Mouse (Mus musculus): ENCODE data around the gene Pgam2. TPM values are rescaled to one million over a fixed set of nuclear protein-coding genes. Genes with fewer than 3 reads are reported as not detected.
A peak's percentile ranks its signal among the peaks of the same experiment; 100 is the strongest.

Pgam2 gene
- total RNA-seq (2021): 10 to 100 TPM in 1 of 2 experiments, 1 to 10 TPM in 1; 9.2 to 12.0 TPM

DNA sequence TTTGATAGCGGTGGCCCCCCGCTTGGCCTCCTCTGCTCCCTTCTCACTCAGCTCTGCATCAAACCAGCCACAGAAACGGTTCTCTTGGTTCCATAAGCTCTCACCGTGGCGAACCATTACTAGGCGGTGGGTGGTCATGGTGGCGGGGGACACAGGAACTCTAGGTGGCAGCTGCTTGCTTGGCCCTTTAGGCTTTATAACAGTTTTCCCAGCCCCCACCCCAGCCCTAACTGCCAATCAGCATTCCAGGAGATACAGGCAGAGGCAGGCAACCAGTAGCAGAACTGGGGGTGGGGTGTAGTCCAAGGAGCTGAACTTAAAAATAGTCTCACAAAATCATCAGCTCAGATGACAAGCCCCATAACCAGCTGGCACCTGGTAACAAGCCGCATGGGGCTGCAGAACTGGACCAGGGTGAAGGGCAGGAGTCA is at the start of gene Pgam2:
Pgam2 (minus strand) TSS at position 183 of the 431 bp plus-strand sequence.
- peak in 1 of 2 experiments; percentile 62 for DNase-seq (ENCODE audit: low spot score in 2 of 2)
- intact Hi-C loops (cut with DNase I): no loop called here

DNA sequence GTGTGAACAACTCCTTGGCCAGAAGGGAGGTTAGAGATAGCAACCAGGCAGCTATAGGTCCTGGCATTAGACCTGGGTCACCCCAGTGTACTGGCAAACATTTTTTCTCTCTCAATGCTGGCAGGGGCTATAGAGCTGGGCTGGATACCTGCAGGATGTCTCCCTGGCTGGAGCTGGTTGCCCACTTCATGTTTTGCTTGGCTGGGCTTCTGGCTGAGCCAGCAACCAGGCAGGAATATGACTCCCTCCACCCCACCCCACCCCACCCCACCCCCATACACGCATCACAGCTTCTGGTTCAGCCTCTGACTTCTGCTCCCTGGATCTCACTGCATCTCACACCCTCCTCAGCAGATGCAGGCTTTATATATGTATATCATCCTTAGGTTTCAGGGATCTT is 48.8 kb upstream of the Pgam2 start:
- intact Hi-C loops (cut with DNase I): no loop called here
- no peak for DNase-seq (ENCODE audit: low spot score in 2 of 2)

DNA sequence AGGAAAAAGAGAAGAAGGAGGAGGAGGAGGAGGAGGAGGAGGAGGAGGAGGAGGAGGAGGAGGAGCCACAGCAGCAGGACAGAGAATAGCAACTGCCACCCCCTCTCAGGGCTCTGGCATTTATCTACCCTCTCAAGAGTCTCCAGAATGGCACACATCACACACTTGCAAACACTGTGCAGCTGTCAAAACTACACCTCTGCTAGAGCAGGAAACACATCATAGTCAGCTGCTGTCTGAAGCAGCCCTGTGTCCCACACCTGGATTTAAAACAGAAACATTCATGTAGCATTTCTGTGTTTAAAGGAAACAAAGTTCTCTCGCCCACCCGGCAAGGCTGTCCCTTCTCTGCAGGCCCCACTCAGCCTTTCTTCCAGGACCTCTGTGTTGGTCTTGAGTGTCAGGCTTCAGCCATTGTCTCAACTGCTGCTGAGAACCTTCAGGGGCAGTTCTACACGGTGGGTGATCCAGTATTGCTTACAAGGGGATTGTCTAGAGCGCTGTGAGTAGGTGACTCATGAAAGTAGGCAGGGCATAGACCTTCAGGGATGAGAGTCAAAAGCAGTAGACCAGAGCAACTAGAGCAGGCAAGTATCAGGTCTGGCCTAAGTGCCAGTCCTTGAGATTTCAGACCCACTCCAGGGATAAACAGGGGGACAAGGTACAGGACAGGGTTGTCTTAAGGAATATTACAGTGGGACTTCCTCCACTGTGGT is 47.6 kb upstream of the Pgam2 start:
- intact Hi-C loops (cut with DNase I): no loop called here

DNA sequence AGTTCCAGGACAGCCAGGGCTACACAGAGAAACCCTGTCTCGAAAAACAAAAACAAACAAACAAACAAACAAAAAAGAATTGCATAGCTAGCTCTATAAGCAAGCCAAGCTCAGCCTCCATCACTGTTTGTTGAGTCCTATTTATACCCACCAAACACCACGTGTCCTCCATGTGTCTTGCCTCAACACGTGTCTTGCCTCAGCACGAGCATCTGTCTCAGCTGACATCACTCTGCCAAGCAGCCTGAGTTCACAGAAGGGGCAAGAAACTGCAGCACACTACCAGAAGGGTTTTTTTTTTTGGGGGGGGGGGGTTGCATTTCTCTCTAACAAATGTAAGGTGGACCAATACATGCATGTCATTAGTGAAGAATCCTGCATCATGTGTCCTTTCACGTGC is 46.9 kb upstream of the Pgam2 start:
- DNase-seq (ENCODE audit: low spot score in 2 of 2): no peak
- intact Hi-C loops (cut with DNase I): no loop called here

More for the DNA sequence above, 47.6 kb upstream of the Pgam2 start:
- no peak for DNase-seq (ENCODE audit: low spot score in 2 of 2)

DNA sequence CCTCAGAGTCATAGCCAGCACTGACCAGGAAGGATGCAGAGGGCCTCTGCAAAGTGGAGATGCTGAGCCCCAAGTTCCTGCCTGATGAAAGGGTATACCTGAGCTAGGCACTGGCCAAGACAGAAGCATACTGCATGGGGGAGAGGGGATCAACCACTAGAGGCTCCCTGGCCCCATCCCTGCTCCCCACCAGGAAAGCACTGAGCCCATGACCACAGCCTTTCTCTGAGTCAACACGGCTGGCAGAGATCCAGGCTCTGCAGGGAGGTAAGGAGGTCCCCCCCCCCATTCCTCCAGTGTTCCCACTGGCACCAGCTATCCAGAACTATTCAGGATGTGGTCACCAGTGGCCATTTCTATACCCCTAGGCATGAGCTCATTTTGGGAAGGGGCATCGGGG is 45.8 kb upstream of the Pgam2 start:
- no peak for DNase-seq (ENCODE audit: low spot score in 2 of 2)
- intact Hi-C loops (cut with DNase I): no loop called here

DNA sequence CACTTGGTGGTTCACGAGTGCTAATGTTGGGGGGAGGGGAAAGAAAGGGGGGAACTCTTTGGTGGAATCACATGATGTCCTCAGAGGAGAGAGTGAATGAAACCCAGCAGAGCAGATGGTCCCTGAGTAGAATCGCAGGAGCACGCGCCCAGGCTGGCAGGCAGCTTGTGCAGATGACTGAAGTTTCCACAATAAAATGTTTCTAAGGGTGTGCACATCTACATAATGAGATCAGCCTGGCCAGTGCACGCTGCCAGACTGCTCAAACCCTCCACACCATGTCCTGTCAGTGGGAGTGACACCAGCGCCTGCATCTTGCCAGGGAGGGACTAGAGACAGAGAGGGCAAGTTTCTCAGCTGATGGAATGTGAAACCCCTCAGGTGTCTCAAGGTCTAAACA is 45.2 kb upstream of the Pgam2 start:
- DNase-seq (ENCODE audit: low spot score in 2 of 2): peak; percentile 52 to 74
- intact Hi-C loops (cut with DNase I): no loop called here

DNA sequence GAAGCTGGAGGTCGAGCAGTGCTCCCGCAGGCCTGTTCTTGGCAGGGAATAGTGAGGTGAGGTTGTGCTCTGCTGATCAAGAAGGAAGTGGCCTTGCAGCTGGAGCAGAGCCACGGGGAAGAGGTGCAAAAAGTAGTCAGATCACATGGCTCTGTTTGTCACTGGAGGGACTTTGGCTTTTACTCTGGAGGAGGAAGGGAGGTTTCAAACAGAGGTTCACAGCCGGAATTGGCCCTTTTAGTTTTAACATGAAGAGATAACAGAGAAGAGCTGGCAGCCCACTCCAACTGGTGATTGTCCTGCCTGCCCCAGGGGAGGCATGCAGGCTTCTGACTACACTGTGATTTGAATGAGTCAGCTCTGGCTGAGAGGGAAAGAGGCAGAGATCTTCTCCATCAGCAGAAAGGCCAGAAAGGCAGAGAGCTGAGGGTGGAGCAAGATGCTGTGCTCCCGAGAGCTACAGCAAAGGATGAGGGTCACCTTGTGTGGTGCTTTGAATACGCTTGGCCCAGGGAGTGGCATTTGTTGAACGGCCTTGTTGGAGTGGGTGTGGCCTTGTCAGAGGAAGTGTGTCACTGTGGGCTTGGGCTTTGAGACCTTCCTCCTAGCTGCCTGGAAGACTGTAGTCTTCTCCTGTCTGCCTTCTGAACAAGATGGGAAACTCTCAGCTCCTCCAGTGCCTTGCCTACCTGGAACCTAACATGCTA is 43.3 kb upstream of the Pgam2 start:
- intact Hi-C loops (cut with DNase I): no loop called here
- no peak for DNase-seq (ENCODE audit: low spot score in 2 of 2)

DNA sequence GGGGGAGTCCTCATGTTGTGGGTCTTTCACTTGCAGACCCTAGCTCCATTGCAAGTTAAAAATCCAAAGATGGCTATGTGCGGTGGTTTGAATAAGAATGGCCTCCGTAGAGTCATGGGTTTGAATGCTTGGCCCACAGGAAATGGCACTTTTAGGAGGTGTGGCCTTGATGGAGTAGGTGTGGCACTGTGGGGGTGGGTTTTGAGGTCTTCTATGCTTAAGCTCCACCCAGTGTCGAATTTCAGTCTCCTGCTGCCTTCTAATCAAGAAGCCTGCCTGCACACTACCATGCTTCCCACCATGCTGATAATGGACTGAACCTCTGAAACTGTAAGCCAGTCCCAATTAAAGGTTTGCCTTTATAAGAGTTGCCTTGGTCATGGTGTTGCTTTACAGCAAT is 39.6 kb upstream of the Pgam2 start:
- intact Hi-C loops (cut with DNase I): no loop called here
- DNase-seq (ENCODE audit: low spot score in 2 of 2): no peak

DNA sequence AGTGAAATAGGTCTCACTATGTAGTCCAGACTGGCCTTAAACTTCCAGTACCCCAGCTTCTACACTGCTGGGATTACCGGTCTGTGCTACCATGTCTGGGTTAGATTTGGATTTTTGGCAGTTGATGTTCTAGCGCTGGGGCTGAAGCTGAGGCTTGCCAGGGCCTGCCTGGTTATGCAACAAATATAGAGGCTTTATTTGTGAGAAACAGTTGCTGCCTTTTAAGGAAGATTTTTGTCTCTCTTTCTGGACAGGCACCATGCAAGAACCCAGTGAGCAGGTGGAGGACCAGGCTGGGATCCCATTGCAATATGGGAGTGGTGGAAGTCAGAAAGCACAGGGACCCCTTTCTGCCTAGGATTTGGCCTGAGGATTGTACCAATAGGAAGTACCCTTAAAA is 38.2 kb upstream of the Pgam2 start:
- intact Hi-C loops (cut with DNase I): no loop called here

DNA sequence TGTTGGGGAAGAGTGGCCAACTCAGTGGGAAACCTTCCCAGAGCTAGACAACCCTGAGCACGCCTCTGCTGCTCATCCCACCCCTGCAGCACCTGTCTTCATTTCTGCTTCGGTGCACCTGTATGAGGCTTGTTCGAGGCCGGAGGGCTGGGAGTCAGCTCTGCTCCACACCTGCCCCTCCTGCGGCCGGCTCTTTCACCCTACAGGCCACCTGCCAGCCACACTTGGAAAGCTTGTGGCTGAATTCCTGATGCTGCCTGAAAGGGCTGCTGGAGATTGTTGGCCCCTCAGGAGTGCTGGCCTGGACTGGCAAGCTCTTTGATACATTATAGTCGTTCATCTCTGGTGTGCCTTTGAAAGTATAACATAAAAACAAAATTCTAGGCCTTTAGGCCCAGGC is 36.8 kb upstream of the Pgam2 start:
- intact Hi-C loops (cut with DNase I): no loop called here
- DNase-seq (ENCODE audit: low spot score in 2 of 2): no peak

More for the DNA sequence above, 38.2 kb upstream of the Pgam2 start:
- DNase-seq (ENCODE audit: low spot score in 2 of 2): no peak

DNA sequence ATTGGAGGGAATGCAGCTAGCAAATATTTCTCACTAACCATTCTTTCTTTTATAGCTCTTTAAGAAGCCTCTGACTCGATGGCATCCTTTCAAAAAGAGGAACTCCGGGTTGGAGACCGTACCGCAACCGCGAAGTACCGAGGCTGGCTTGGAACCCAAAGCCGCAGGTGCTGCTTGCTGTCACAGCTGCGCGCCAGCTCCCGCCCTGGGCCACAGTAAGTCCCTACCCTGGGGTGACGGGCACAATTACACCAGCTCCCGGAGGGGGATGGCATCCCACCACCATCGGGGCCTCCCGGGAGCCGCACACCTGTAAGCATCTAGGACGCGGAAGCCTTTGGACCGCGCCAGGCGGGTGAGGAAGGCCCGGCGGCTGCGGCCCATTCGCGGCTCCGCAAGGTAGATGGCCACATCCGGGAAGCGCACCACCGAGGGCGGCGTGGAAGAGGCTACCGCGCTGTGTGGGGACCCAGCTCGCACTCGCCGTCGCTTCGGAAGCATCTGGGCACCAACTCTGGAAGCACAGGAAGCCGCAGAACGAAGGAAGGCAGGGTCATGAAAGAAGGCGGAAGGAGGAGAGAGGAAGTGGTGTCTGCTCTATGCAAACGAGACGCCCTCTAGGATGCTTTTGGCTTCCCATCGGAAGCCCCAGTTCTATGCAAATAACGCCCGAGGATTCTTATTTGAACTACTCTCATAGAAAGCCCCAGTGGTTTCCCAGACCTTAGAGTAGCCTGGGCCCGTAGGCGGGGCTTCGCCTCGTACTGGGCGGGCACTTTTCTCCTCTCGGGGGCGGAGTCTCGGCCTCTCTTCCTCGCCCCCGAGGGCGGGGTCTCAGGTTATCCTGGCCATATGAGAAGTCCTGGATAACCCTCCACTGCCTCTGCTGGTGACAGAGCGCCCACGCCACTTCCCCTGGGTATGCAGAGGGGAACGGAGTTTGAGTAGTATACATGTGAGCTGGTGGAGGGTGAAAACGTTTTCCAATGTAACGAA is 34.0 kb upstream of the Pgam2 start, which contains the start of gene Polm:
Polm (minus strand) TSS at position 766 of the 996 bp plus-strand sequence.
- peak; percentile 82 to 90 for DNase-seq (ENCODE audit: low spot score in 2 of 2)
- intact Hi-C loops (cut with DNase I): loop anchor here (2.0 kb wide), 1 partner anchor 41 kb away; the partner anchor contains the start of gene Pold2

DNA sequence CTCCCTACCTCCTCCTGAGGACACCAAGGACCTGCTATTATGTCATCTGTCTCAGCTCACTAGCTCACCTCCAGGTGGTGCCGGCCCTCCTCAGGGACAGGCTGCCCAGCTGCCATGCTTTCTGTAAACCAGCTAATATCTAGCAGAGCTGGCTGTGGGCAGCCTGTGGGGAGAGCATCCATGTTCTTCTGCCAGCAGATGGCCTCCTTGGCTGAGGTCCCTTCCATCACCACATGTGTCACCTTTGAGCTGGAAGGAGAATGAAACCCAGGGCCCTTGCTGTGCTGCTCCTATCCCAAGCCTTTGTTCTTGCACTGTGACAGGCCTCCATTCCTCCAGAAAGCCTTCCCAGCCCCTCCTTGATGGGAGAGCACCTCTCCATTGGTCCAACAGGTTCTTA is 32.6 kb upstream of the Pgam2 start:
- intact Hi-C loops (cut with DNase I): loop anchor here (2.0 kb wide), 1 partner anchor 43 kb away; the partner anchor contains the start of gene Pold2
- no peak for DNase-seq (ENCODE audit: low spot score in 2 of 2)

DNA sequence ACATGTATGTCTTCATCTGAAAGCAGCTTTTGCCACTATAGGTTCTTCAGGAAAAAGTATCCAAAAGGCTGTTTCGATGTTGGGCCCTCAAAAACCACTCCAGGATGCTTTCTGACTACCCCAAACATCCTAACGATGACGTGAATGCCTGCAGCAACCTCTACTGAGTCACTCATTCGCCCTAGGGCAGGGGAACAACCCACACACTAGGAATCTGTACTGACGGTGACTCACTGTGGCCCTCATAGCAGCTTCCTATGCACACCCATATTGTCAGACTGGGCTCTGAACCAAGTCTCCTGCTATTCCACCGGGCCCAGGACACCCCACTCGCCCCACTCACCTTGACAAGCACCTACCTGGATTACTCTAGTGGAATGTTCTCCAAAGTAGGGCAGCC is 31.5 kb upstream of the Pgam2 start:
- intact Hi-C loops (cut with DNase I): no loop called here
- DNase-seq (ENCODE audit: low spot score in 2 of 2): peak in 1 of 2 experiments; percentile 28

DNA sequence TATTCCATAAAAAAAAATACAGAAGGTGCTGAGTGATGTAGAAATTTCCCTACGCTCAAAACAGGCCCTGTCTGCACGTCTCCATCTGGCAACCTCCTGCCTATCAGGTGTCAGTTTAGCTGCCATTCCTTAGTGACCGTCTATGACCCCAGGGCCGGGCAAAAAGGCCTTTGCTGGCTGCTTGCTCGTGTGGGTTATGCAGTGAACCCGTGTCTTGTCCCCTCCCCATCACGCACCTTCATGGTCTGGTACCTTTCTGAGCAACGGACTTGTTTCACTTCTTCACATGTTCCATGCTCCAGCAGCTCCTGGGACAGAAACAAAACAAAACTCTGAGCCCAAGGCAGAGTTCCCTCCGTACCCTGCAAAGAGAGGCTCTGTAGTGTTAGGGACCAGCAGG is 31.0 kb upstream of the Pgam2 start:
- no peak for DNase-seq (ENCODE audit: low spot score in 2 of 2)
- intact Hi-C loops (cut with DNase I): no loop called here

DNA sequence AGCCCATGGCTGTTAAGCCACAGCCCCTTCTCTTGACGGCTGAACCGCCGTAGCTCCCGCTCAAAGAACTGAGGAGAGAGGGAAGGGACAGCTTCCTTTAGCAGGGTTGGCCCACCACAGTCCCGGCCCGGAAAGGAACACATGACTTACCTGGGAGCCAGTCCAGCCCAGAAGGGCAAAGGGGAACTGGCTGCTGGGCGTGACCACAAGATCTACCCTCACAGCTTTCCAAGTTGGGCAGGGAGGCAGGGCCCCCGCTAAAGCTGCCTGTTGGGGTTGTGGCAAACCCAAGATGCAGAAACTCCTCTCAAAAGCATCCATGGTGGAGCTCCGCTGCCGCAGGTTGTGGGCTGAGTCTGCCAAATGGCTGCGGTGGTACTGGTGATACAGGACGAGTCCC is 25.8 kb upstream of the Pgam2 start:
- intact Hi-C loops (cut with DNase I): no loop called here
- no peak for DNase-seq (ENCODE audit: low spot score in 2 of 2)

DNA sequence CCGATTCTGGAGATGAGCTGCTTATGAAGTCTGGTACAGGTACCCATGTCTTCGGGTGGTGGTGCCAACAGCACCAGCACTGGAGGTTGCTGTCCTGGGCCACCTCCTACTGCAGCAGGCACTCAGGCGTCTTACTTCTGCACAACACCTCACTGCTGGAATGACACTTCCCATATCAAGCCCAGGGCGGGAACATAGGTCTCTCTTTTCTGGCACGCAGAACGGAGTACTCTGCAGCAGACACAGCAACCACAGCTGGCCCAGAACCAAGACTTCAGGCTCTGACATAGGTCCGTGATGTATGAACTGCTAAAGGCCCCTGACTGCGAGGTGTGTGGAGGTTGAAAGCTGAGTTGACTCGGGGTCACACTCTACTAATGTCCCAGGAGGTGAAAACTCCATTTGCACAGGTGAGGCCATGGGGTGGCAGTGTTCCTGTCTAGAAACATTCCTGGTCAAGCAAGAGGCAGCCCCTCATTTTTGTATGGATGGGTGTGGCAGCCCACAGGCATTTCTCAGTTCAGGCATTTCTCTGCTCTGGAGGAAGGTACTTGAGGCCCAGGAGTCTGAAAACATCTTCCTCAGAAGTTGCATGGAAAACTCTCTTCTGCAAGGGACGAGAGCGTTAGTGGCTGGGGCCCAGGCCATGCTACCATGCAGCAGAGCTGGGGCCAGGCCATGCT is 25.1 kb upstream of the Pgam2 start:
- intact Hi-C loops (cut with DNase I): no loop called here

DNA sequence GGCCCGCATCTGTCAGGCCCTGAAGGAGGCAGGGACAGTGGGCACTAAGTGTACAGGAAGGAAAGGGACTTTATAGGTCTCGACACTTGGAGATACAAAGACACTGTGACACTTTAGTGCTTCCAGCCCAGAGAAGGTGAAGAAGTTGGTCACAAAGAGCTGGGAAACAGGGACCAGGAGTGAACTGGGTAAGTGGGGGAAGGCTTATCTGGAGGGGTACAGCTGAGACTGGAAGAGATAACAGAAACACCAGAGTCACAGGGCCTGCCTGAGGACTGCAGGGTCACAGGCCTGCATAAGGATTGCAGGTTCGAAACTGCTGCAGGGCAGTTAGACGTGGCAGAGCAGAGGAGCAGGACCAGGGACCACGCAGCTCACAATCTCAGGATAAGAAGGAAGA is 24.4 kb upstream of the Pgam2 start:
- intact Hi-C loops (cut with DNase I): no loop called here

More for the DNA sequence above, 25.1 kb upstream of the Pgam2 start:
- no peak for DNase-seq (ENCODE audit: low spot score in 2 of 2)

DNA sequence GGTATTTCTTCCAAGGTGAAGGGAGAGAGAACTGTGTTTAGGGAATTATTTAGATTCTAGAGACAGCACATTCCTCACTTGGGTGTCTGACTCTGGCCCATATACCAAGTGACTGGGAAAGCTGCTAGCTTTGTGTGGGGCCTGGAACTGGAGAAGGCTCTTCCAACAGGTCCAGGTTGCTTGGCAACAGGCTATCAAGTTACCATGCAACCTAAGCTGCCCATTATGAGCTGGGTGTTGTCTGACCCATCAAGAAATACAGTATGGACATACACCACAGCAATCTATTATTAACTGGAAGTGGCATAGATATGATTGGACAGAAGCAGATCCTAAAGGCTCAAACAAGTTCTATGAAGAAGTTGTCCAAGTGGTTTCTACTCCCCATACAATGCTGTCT is 21.9 kb upstream of the Pgam2 start:
- no peak for DNase-seq (ENCODE audit: low spot score in 2 of 2)
- intact Hi-C loops (cut with DNase I): no loop called here

More for the DNA sequence above, 24.4 kb upstream of the Pgam2 start:
- no peak for DNase-seq (ENCODE audit: low spot score in 2 of 2)

DNA sequence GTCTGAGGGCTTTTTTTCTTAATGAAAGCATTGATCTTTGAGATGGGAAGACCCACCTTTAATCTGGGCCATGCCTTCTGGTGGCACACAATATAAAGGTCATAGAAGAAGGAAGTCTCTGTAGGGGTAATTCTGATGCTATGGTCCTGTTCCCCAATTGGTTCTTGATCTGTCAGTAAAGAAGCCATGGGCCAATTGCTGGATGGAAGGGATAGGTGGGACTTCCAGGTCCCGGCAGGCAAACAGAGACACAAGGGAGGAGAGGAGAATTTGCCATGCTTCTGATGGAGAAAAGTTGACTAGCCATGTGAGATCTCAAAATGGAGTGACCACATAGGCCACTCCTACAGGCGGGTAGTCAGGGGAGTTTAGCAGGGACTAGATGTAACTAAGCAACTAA is 15.7 kb upstream of the Pgam2 start:
- no peak for DNase-seq (ENCODE audit: low spot score in 2 of 2)
- intact Hi-C loops (cut with DNase I): no loop called here
